Mouse (Mus musculus) left cerebral cortex, adult 9 months (tissue): ENCODE data around the gene Xxylt1.
"Not testable (repeated sequence)": the region's sequence is repeated elsewhere in the genome, so short reads cannot be mapped to it uniquely, and the experiment has no call there.

Experiments
- DNase-seq, 2 experiments: peaks; one replicate each; pipeline ENCODE4 v3.0.0; 2022; ENCODE audit warnings: low spot score in 2 of 2

The Xxylt1 gene

DNA sequence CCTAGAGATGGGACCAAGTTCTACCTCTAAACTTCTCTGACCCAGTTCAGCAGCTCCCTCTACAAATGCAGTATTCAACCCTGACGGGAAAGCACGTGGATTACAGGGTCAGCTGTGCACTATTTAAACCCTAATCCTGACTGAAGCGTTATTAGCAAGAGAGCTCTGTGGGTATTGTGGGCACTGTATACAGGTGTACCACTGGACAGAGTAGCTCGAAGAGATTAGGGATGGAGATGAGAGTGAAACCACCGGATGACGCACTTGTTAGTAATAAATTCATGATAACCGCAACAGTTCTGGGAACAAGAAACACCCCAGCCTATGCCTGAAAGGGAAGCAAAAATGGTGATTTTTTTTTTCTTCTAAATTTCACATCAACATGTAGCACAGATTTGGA, 57.0 kb downstream of the Xxylt1 start:
- DNase-seq, result no peak

DNA sequence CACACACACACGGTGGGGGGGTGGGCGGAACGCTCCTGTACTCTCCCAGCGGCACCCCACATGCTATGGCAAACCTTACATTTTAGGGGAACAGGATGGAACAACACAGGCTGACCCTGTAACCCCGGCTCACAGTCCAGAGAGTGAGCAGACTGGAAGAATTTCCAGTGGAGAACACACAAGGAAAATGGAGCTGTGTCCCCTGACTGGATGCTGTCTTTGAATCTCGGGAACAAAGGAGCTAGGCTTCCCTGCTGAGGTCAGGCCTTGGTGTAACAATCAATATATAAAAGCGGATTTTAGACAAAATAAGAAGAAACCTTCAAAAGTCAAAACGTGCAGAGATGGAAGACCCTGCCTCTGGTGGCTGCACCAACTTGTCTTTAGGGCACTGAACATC, 57.4 kb downstream of the Xxylt1 start:
- DNase-seq, result no peak

DNA sequence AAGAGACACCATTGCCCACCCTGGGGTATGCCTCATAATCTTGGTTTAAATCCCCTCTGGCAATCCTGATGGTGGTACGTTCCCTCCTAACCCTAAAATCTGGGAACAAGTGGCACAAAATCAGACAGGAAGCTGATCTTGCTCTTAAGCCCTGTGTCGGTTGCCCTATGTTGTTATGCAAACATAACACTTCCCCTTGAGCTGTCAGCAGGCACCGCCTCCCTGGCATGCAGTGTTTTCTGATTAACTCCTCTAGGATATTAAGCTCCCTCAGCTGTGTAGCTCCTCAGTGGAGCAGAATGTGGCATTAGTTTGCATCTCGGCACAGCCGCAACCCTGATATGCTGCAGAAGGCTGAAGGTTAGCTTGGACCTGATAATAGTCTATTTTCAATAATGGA, 58.9 kb downstream of the Xxylt1 start:
- DNase-seq, result no peak

DNA sequence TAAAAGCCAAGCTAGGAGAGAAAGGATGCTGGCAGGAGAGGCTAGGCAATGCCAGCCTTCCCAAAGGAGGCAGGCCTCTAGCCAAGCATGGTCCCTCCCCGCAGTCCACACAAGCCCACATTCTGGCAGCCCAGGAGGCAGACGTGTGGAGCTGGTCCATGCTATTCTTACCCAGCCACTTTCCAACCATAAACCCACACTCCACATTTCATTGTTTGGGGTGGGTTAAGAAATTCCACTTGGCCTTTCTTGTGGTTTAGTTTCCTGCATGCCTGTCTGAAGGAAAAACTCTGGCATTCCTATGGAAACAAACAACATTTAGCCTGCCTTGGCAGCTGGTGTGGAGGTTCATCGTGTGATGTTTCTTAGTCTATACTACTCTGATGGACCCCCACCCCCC, 61.7 kb downstream of the Xxylt1 start:
- peak in 1 of 2 experiments; percentile 61 for DNase-seq

DNA sequence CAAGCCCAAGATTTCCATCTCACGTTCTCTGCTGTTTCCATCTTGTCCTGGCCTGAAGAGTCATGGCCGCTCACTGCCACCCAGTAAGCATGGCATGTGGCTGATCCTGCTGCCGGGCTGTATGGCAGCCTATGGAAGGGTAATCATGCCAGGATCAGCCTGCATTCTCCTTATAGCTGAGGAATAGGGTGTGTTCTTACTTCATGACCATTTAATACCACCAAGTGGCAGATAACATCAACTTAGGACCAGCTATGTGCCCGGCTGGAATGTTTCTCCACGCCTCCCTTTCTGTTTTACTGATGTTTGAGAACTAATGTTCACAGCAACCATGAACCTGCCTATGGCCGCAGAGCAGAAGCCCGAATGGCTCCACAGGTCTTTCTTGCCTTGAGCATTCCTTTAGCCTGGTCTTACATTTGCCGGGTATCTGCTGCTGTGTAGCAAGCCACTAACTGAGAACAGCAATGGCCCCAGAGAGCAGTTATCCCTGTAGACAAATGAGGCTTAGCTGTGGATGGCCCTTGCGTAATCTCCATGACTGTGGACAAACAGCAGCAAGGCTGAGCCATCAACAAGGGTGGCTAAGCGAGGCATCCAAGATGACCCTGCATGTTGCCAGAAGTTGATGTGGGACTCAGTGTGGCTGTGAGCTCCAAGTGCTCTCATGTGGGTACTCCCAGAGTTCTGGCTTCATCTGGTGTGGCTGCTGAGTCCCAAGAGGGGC, 63.4 kb downstream of the Xxylt1 start:
- no peak for DNase-seq

DNA sequence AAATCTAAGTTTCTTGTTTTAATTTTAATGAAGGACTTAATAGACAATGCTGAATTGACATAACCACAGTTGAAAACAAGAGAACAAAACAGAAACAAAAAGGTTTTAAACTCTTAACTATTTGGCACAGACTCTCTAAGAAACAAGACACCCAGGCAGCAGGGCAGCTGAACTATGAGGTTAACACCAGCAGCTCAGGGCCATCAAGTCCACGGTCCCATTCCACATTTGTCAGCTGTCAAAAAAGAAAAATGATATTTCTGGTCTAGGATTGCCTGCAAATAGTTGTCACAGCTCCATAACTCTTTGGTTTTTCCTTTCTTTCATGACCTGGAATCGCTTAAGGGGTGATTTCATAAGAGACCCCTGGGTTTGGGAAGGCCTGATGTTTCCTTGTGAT, 64.6 kb downstream of the Xxylt1 start:
- DNase-seq, result no peak

DNA sequence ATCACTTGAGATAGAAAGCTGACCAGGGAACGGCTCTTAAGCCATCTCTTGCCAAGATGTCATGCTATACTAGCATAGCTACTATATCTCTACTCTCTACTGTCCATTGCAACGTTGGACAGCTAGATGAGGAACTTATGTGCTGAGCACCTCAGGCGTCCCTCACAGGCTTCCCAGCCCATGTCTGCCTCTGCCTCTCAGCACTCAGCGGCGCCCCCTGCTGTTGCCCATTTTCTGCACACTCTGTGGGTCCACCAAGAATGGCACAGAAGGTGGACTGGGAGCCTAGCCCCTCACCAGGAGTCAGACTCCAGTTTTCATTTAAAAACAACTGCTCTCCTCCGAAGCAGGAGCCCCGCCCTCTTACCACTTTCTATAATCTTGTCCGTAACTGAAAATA, 65.1 kb downstream of the Xxylt1 start:
- DNase-seq, result no peak

DNA sequence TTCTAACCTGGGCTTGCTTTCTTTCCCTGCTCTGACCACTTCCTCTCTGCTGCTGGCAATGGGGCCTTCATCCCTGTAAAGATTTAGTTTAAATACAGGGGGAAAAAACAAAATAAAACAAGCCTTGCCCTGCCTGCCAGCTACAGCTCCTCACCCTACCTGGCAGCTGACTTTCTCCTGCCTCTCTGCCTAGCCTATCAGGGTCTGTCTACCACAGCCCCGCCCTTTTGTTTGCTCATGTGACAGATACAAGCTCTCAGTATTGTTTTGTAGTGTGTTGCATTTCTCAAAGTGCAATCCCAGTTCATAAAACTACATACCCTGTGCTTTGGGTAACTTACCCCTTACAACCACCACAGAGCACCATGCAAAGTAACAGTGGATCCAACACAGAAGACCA, 66.0 kb downstream of the Xxylt1 start:
- no peak for DNase-seq

DNA sequence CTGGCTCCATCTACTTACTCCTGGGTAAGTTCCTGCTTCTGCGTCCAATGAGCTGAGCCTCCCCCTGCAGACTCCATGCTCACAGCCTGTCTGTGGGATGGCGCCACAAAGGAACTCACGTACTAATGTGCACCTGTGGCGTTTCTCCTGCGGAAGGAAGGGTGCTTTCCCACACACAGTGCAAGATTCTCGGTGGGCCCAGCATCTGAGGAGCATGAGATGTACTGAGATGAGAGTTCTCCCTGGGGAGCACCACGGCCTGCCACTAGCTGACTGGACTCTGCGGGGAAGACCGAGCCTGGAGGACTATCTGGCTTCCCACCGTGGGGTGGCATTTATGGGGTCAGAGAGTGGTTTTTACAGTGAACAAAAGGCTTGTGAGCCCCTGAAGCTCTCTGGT, 69.0 kb downstream of the Xxylt1 start:
- no peak for DNase-seq

DNA sequence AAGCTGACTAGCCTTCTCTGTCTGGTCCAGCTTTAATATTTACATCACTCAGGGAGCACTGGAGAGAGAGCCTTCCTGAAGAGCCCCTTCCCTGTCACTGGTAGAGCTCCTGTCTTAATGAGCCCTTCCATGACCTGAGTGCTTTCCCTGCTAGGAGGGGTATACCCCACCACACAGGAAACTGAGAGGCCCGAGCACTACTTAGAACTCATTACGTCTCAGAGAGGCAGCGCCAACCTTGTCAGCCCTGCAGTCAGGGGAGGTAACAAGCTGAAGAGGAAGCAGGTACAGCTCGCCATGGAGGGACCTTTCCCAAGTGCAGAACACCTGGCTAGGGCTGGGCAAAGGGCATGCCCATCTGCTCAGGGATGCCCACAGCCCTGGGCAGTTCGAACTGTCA, 70.8 kb downstream of the Xxylt1 start:
- DNase-seq, result no peak

DNA sequence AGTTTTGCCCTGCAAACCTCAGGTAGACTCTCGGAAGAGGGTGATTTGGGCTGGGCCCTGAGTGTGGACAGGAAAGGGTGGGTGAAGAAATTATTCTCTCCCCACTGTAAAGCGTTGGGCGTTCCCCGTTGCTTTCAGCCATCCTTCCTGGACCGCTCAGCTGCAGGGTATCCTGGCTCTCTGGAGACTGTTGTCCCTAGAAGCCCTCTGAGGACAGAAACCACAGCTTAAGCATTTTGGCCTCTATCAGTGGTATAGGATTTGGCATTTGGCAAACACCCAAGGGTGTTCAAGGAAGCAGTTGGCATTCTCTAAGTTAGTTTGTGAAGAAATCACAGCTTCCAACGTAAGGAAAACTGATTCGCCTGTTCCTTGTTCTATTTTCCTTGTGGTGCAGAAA, 72.9 kb downstream of the Xxylt1 start:
- DNase-seq, result no peak

DNA sequence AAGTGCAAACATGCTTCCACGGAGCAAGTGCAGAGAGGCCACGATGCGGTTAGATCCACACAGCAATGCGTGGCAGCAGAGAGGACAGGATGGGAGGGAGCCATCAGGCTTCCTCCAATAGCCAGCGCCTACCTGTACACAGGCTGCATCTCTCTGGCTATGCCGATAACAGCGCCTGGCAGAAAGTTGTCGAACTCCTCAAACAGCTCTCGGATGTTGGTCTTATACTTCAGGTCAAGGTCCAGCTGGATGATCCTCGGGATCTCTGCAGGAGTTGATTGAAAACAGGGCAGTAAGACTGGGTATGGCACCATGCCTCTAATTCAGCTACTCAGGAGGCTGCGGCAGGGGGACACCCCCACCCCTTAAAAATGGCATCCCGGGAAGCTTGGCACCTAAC, 73.7 kb downstream of the Xxylt1 start:
- no peak for DNase-seq

DNA sequence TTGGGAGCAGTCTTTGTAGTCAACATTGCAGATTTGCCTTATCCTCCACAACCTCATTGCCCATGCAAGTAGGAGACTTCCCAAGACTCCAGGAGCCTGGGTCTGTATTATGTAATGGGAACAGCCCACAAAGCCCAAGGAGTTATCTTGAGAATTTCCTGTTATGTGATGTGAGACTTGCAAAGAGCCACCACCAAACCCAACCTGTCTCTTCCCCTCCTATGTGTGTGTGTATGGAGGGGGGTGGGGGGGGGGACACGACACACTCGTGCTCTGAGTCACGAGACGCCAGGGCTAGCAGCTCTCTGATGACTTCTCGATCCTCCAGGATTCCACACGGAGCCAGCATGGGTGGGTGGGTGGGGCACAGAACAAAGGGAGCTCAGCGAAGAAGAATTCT, 75.5 kb downstream of the Xxylt1 start:
- peak in 1 of 2 experiments; percentile 58 for DNase-seq

DNA sequence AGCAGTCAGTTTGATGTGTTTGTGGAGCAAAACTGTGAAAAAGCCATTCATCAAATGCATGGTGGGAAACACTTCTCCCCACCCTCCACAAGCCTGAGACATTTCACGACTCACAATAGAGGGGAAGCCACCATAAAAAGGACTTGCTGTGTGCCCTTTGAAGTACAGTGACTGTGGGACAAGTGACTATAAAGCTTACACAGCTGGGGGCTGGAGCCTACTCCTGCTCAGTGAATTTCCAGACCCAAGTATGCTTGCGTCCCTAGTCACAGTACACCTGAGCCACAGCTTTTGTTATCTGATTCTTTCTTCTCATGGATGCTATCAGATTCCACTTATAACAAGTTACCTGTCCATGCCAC, 76.9 kb downstream of the Xxylt1 start:
- no peak for DNase-seq

DNA sequence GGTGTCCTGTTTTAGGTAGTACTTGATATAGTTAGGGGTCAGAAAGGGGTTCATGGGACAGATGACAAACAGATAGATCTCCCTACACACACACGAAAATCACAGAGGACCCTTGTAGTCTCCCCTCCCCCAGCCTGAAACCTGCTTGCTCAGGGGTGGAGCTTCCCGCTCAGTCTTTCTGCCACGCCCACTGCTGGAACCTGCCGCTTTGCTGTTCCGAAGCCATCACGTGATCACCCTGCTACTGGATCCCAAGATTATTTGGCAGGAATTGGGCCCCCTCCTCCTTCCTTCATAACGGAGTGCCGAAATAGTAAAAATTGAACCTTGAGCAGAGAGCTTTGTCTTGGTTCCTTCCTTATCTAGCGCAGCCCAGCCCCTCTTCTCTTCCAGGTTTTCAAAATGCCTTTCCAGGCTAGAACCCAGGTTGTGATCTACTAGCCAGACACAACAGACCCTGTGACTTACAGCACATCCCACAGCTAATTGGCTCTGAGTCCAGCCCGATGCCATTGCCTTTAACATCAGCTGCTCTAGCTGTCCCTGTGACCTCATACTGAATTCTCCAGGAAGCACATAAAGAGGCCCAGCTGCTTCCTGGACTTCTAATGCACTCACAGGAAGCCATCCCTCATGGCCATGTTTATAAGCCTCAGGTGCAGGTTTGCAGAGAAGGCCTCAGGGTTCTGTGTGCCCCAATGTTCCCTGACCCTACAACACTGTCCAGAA, 77.5 kb downstream of the Xxylt1 start:
- not testable (repeated sequence) for DNase-seq

DNA sequence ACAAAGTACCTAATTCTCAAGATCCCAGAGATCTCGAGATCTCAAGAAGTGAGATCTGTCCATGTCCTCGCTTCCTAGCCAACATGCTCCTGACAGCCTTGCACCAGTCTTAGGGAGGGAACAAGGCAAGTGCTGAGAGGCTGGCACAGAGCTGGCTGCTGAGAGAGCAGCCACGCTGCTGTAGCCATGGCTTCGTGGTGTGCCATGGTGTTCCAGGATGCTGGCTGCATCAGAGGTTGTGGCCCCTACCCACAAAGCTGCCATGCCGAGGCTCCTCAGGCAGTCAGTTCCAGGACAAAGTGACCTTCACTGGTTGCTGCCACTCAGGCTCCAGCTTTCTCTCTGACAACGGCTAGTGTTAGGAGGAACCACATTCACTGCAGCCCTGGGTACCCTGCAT, 78.3 kb downstream of the Xxylt1 start:
- no peak for DNase-seq

DNA sequence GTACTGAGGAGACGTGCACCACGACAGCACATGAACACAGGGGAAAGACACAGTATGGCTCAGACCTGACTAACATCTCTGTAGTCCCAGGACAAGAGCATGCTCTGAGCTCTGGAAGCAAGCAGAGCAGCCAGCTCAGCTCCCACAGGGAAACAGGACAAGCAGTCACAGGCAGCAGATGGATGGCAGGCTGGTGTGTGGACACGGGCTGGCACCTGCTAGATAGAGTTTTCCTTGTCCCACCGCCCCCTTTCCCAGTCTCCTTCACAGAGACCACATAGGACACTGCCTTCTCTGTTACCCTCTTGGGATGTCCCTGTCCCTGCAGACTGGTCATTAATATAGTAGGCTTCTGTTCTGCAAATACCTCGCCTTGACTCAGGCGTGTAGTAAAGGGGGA, 79.1 kb downstream of the Xxylt1 start:
- no peak for DNase-seq

DNA sequence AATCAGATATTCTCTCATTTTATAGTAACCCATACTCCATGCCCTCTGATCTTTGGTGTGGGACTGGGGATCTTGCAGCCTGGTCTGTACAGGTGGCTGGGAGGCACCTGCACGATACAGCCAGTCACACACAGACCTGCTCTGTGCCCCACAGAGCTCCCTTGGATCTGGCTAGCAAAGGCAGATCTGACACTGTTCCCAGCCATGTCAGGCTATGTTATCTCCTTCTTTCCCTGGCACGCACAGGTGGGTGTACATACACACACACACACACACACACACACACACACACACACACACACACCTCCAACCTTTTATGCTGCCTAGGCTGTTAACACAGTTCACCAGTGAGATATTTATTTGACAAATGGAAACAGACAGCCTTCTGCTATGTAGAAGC, 82.5 kb downstream of the Xxylt1 start:
- DNase-seq, result no peak

DNA sequence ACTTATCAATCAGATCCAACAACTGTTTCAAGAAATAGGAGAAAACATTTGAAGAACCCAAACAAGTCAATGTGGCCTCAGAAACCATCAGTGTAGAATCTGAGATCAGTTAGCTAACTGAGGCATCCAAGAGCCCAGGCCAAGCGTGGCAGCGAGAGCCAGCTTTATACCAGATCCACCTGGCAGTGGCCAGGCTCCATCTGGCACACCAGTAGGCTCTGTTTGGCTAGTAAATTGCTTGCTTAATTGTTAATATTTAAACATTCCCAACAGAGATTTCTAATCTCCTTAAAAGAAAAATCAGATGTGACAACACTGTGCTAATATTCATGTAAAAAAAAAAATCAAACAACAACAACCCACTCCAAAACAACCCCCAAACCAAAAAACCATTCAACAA, 83.2 kb downstream of the Xxylt1 start:
- no peak for DNase-seq

DNA sequence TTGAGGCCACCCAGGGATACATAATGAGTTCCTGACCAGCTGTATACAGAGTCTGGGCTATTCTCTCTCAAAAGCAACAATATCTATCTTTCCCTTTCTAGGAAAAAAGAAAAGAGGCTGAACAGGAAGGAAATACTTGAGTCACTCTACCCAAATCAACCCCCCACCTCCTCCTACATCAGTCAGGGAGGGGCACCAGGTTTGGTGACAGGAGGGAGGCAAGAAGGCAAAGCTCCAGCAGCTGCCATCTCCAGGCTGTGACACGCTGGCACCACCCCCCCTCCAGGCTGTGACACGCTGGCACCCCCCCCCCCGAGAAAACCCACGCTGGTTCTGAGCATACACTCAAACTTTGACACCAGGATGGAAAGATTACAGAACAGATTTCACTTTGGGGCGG, 85.8 kb downstream of the Xxylt1 start:
- no peak for DNase-seq

DNA sequence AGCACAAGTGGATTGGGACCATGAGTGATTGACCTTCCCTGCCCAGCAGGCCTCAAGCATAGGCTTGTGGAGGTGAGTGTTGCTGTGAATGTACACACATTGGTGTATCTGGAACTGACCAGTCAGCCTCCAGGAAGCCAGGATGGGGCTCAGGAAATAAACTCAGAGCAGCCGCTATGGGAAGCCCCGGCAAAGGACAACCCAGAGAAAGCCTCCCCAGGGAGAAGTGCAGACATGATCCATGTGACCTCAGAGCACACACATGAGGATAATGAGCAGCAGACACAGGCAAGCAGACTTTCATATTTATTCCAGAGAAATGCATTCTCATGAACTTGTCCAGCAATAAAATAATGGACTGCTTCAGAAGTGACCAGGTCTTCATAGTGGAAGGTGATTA, 86.4 kb downstream of the Xxylt1 start:
- no peak for DNase-seq

DNA sequence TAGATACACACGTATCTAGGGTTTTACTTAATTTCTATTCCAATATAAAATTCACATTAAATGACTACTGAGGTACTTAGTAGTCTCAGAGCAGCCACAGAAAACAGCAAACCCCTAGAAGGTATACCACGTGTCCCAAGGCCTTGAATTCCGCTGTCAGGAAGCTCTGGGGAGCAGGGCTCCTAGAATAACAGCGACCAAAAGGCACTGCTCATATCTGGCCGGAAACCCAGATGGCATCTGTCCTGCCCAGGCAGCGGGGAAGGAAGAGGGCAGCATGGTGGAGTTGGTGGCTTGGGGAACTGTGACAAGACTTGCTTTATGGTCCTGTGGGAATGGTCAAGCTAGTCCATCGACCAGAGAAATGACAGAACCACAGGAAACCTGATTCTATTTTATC, 86.9 kb downstream of the Xxylt1 start:
- DNase-seq, result no peak

DNA sequence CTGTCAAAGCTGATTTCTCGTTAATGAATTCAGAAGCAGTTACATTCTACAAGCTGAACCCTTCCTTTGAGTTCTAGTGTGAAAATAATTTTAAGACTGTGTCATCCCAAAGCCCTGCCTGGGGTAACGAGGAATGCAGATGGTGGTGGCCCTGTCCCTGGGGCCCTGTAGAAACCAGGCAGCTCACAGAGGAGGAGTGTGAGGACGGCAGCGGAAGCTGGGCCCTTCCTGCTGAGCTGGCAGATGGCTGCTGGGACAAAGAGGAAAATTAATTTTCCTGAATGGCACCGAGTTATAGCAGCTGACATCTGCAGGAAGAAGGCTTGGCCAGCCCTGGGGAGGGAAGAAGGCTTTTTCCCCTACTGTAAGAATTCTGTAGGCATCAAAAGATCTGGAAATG, 88.7 kb downstream of the Xxylt1 start:
- DNase-seq, result no peak

DNA sequence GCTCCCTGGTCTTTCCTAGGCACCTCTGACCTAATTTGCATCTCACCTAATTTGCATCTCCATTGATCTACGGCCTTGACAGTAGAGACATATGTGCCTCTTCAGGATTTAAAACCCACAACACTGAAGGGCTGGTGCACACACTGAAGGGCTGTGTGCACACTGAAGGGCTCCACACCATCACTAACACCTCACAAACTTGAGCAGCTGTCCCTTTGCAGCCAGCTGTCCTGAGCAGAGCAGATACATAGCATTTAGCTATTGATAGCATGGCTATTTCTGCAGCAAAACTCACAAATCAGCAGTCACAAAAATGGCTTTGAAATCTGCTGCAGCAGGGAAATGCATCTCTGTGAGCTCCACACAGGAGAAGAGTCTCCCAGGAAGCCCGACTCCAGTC, 90.6 kb downstream of the Xxylt1 start:
- no peak for DNase-seq
